Mouse (Mus musculus) cortical plate, adult 2 months (tissue): Measurements from ENCODE around the gene Ube2v1.

ENCODE experiments used
- CTCF ChIP-seq: fragments of 200-500 bp; IDR thresholded peaks from 2 replicates; pipeline ENCODE4 v1.5.1; 2011; ENCODE audit warnings: mild to moderate bottlenecking, control low read depth, low read length; ENCODE audit not compliant: insufficient read depth; ENCODE audit errors: extremely low read depth
- POLR2A ChIP-seq: fragments of 200-500 bp; IDR thresholded peaks from 2 replicates; pipeline ENCODE4 v1.6.1; 2011; ENCODE audit warnings: mild to moderate bottlenecking, low read length, control low read depth; ENCODE audit not compliant: insufficient read depth; ENCODE audit errors: extremely low read depth

GRCm38 (mm10) chr2:167662713-167663112 is 30.8 kb upstream of the Ube2v1 start:
- TF ChIP-seq CTCF: no peak
- no peak for TF ChIP-seq POLR2A
